Mouse (Mus musculus) layer of hippocampus, postnatal 25 days (tissue): ENCODE measurements around the gene Tmem256. TPM values are rescaled to one million over a fixed set of nuclear protein-coding genes. Genes with fewer than 3 reads are reported as not detected.
"Not testable (repeated sequence)": the region's sequence is repeated elsewhere in the genome, so short reads cannot be mapped to it uniquely, and the experiment has no call there.

Experiments
- DNase-seq, 2 experiments: peaks; one replicate each; pipeline ENCODE4 v3.0.0; 2022; ENCODE audit warnings: mixed read lengths in 2 of 2, low spot score in 1 of 2; ENCODE audit errors: extremely low spot score in 1 of 2
- total RNA-seq, 2 experiments: library from RNA; stranded (reverse); gene quantifications; 2 replicates each; pipeline ENCODE4 v1.2.3; 2021

Gene Tmem256
- total RNA-seq, 2 experiments from 2014 or later = 112 to 135 TPM

DNA sequence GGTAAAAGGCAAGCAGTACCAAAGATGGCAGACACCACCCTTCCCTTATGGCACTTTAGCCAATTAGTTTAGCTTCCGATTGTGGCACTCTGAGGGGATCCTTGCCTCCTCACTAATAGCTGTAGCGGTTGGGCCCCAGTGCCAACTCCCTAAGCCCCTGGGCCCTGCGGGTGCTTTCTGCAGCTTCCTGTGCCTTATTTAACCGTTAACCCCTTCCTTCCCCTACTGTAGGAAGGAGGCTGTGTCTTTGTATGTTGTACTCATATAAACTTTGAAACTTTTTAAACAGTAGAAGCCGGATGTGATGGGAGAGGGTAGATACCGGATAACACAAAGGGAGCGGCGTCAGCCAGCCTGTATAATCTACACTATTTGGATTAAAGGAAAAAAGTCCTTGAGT lies 12.4 kb downstream of the Tmem256 start:
- no peak for DNase-seq

DNA sequence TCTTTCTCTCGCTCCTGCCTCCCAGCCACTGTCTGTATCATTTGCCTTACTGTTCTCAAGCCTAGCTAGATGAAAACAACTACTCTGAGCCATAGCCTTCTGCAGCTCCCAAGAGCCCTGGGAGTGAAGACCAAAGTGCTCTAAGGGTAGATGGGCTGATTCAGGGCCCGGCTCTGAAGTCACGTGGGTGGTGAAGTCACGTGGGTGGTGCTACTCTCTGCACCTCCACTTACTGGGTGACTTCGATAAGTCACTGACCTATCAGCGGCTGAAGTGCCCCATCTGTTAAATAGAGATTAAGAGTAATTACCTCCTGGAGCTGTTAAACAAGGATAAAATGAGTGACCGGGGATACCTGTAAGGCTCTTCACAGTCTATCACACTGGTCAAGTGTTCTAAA lies 15.7 kb downstream of the Tmem256 start:
- DNase-seq = no peak

DNA sequence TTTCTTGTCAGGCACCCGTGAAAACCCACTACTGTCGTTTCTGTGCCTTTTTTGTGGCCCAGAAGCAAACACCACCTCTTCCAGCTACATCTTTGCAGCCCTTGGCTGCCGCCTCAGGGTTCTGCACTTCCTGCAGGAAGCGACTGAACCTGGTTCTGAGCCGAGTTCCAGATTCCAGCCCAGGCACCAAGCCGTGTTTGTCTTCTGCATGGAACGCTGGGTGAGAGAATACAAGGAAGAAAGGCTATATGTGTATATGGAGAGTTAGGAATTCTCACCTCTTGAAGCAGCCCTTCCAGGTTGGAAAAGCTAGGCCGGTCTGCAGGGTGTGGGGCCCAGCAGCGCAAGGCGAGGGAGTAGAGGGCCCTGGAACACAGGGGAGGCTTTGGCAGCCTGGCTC lies 16.4 kb downstream of the Tmem256 start:
- DNase-seq = no peak

DNA sequence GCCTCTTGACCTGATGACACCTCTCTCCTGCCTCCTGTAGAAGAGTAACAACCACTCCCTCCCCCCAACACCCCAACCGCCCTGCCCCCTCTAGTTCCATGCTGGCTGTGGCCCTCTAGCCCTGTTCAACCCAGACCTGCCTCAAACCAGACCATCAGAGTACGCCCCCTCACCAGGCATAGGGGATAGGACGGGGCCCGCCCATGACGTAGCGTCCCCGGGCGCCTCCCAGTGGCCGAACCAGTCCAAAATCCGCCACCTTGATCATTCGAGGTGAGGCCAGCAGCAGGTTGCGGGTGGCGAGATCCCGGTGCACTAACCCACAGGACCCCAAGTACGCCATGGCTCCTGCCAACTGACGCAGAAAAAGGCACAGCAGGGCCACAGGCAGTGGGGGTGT lies 17.0 kb downstream of the Tmem256 start:
- peak in 1 of 2 experiments; percentile 33 for DNase-seq

DNA sequence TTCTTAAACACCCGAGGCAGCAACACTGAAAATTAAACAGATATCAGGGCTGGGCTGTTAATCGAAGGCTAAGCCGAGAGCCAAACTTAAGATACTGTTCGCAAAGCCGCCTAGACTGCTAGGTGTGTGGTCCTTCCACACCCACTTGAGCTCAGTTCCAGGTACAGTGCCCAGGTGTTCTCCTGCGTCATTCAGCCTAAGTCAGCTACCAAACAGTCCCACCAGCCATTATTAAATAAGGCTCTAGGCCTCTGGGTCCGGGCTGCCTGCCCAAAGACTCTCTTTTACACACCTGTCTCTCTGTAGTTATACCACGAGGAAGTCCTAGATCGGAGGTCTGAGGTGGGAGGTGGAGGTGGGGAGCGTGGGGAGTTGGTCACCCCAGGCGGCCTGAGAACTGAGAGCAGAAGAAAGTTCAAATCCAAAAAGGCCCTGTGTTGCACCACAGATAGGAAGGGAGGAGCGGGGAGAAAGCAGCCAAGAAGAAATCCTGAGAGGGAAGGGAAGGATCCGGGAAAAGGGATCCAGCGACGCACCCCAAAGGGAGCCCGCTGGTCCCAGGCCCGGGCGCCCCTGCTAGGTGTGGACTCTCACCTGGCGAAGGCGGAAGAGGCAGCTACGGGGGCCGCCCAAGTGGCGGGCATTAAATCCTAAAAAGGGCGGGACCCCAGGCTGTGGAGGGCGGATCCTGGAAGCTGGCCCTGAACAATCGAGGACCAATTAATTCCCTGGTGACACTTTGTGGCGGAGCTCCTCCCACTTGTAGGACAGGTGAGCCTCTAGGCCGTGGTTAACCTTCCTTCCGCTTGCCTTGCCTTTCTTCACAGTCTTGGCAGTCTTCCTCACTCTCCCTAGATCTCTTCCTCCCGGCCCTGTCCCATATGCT lies 20.0 kb downstream of the Tmem256 start, which contains the start of gene Tnk1:
Gene Tnk1, minus strand, starts transcription at position 618 of the 886 bp plus-strand sequence.
- DNase-seq = no peak

DNA sequence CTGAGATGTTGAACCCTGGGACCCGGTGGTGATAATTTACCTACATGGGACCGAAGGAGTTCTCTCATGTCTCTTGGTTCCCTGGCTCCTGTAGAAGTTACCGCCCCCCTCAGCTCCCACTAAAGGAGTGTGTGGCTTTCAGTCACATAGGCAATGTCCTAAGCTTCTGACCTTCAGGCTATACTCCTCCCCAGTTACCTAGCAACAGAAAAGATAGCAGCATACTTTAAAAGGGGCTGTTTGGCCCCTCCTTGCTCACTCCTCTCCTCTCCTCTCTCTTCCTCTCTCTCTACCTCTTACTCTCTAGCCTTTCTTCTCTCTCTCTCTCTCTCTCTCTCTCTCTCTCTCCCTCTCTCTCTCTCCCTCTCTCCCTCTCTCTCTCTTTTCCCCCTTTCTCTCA lies 25.4 kb downstream of the Tmem256 start:
- DNase-seq = not testable (repeated sequence)

DNA sequence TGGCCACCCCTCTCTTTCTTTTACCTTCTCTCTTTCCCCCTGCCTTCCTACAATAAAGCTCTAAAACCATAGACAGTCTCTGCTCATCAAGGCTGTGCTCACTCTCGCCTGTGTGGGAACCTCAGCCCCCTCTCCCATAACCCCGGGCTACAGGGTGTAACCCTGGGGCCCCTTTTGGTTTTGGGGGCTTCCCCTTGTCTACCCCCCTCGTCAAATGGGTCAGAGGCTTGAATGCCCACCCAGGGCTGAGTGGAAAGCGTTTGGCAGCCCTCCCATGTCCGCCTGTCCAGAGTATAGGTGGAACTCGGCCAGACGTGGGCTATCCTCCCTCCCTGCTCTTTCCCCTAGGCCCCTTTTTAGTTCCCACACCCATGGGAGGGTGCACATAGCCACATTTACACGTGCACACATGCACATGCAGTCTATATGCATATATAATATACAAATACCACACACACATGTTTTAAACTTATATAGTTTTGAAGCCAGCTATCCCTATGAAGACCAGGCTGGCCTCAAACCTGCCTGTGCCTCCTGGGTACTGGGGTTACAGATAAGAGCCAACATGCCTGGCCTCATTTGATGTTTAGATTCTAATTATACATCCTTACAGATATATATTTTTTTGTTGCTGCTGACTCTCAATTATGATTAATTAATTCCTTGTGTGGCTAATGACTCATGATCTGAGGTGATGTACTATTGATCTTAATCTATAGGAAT lies 26.0 kb downstream of the Tmem256 start:
- DNase-seq = no peak

DNA sequence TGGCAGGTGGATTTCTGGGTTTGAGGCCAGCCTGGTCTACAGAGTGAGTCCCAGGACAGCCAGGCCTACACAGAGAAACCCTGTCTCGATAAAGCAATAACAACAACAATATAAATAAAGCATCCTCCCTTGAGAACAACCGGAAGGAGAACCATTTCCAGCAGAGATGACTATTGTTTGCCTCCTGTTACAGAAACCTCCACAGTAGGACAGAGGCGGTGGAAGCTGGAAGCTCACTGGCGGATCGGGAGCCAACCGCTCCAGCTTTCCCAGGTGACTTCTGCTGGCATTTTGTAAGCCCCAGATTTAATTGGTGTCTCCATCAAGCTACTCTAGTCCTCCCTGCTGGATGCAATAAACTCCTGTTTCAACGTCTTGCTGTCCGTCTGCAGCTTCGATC lies 27.2 kb downstream of the Tmem256 start:
- DNase-seq = no peak

DNA sequence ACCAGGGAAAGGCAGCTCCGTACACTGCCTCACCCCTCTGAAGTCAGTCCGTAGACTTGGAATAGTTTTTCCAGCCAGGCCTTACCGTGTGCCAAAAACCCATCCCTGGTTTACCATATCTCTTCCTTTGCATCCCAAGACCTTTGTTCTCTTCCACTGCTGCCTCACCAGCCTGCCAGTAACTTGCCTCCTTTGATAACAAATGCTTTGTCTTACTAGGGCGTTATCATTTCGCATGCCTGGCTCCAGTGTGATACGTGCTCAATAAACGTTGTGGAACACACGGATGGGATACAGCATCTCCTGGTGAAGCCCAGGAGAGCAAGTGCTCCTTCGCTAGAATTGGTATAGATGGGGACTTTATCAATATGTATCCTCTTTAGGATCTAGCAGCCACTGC lies 29.0 kb downstream of the Tmem256 start:
- DNase-seq = no peak

DNA sequence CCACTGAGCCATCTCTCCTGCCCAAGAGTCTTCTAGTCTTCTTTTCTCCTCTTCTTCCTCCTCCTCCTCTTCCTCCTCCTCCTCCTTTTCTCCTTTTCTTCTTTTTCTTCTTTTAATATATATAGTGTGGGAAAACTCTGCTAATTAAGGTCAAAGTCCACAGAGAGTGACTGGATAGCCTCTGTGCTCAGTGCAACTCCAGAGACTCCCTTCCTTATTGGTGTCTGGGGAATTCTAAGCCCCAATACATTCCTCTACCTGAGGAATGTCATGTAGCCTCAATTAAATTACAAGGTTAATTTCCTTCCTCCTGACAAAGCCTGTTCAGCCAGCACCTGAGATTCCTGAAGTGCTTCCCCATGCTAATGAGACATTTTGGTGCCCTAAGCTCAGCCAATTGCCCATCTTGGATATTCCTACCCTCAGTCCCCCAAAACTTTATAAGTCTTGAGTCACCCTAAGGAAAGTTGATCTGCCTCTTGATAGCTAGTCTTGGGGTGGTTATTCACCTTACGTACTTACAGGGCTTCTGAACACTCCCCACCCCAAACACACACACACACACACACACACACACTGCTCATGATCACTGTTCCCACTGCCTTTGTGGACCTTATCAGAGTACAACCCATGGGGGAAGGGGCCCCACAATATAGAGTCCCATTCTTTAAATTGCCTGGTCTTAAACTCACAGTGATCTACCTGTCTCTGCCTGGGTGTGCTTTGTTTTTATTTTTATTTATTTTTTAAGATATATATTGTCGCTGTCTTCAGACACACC lies 32.2 kb downstream of the Tmem256 start:
- DNase-seq = no peak

DNA sequence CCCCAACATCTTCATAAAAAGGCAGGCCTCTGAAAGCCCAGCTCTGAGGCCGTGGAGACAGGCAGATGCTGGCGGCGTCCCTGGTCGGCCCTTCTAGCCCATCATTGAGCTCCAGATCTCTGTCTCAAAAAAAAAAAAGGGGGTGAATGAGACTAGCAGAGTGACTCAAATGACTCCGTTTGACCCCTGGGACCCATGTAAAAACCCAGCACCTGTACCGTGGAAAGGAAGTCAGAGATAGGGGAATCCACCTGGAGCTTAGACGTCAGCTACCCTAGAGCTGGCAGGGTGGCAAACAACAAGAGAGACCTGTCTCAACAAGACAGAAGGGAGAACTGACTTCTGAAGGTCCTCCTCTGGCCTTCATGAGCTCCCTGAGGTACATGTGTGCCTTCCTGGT lies 33.5 kb downstream of the Tmem256 start:
- DNase-seq = no peak

DNA sequence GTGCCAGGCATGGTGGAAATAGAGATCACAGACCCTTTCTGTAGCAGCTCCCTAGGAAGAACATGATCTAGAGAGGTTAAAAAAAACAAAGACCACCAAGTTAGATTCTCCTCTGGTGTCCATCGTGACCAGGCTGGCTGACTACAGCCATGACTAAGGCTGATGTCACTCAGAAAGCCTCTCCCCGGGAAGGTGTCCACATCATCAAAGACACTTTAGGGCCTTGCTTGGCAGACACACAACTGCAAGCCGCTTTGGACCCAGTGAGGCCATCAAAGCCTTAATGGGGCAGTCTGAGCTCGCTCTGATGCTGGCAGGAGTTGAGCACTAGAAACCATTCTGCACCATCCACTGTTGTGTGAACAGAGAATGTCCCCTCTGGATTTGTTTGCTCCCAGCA lies 34.1 kb downstream of the Tmem256 start:
- DNase-seq = no peak

DNA sequence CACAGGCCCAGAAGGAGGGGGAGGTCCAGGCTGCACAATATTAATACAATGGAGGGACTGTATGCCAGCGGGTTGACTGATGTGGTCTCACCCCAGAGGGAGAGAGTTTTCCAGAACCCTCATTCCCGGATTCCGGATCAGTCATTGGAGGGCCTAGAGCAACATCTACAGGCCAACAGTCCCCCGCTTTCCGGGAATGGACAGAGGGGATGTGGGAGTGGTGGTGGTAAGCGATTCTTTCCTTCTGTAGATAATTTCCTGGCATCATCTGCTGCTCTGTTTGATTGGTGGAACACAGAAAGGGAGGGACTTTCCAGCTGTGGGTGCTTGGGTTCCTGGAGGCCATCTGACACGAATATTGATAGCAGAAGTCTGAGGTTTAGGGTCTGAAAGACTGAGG lies 37.9 kb downstream of the Tmem256 start:
- DNase-seq = peak in 1 of 2 experiments; percentile 30

DNA sequence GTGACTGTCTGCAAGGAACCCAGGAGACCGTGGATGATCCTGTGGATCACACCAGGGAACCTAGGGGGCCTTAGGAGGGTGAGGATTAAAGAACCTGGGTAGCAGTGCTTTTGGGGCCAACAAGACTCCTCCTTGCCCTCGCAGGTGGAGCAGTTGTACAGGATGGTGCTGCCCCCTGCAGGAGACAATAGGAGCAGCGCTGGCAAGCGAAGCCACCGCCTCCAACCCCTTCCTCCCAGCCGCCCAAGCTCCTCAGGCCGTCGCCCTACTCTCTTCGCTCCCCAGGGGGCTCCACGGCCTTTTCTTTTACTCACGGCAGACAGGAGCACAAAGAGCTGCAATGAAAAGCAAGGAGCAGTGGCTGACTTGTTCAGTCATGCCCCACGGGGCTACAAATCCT lies 38.6 kb downstream of the Tmem256 start:
- DNase-seq = peak; percentile 75 to 85

DNA sequence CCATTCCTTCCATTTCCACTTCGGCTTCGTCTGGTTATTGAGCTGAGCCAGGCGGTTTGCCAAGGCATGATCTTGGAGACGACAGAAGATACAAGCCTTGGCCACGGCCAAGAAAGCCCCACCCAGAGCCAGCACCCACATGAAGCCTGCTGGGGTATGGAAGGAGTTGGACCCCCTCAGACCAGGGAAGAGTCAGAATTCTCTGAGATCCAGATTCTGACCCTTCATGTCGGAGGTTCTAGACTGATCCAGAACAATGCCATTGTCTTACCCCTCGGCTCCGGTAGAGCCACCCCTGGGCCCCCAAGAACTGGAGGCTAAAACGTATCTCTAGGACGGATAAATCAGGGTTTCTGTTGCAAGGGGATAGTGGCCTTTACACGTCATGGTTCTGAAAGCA lies 39.6 kb downstream of the Tmem256 start, which contains the start of gene Tmem95:
Gene Tmem95, minus strand, starts transcription at position 141 of the 400 bp plus-strand sequence.
- DNase-seq = no peak

DNA sequence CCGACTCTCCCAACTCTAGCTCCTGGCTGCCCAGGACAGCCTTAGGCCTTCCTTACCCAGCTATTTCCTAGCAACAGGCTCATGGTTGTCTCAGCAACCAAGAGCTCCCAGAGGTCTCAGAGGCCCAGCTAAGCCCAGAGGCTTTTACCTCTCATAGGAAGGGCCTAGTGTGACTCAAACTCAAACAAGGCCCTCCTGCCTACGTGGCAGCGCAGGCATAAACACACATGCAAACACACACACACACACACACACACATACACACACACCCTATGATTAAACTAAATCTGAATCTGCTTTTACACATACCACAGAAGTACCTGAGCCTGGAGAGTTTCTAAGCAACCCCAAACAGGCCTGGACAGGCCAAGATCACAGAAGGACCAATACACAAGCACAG lies 40.1 kb downstream of the Tmem256 start:
- no peak for DNase-seq

DNA sequence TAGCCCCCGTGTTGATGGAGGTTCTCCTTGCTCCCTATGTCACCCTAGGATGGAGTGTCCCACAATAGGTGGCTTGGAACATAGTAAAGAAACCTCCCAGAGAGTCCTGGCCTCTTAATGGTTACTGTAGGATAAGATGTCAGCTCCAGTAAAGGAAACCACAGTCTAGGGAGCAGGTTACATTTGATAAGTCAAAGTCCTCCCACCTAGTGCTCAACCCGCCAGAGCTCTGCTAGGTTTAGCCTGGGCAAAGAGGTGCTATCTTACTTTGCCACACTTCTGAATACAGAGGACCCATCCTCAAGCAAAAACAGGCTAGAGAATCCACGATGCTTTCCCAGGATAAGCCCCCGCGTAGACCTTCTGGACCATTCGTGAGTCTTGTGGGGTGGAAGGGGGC lies 40.6 kb downstream of the Tmem256 start:
- DNase-seq = no peak

DNA sequence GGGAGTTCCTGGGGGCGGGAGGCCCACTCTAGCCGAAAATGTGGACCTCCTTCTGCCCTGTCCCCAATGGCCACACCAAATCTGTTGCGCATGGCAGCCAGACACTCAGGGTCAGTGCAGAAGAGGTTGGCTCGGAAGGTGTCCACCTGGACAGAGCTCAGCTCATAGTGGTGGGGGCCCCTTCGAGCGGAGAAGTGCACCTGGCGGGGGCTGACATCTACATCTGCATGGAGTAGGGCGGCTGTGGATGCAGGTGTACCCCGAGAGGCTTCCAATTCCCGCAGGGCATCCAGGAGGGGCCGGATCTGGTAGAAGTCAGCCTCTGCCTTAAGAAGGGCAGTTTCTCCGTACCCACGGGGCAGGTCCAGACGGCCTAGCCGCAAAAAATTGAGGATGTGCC lies 41.4 kb downstream of the Tmem256 start:
- DNase-seq = no peak

DNA sequence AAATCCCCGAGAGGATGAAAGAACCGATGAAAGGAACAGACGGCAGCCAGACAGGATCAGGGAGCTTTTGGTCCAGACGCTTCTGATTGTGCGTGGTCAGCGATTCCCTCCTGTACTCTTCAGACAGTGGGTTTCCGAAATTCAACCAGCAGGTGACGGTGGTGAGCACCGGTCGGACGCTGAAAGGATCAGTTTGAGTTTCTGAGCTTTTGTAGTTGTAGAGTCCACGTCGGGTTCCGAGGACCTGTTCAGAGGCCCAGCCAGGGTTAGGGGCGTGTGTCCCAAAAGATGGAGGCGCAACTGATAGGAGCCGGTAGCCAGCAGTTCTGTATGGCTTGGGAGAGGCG lies 42.2 kb downstream of the Tmem256 start:
- DNase-seq = peak in 1 of 2 experiments; percentile 34

DNA sequence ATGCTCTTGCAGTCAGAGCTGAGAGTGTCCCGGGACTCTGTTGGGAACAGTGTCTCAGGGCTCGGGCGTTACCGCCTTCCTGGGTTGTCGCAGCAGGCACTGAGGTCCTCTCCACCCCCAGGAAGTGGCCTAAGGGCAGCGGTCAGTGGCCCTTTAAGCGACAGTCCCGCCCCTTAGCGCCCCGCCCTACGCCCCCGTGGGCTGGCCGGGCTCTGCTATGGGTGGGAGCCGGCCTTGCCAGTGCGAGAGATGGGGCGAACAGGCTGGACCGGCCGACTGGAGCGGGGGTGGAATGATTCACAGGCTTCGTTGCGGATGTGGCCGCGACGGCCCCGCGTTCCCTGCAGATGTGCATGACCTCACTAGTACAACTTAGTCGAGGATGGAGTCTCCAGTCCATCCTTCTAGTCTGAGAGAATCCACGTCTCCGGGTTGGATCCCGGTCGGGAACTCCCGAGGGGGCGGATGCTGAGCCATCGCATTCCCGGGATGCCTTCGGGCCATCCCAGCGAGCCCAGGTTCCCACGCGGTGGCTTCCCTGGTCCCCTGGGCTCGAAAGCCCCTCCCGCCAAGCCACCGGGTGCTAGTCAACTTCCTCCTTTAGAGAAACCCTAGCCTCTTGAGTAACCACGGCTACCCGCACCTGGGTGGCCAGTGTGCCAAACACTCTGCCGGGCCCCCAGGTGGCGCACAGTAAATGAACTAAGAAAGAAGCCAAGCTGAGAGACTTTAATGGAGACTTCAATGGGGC lies 42.7 kb downstream of the Tmem256 start, which contains the start of gene Kctd11:
Gene Kctd11, minus strand, starts transcription at position 554 of the 751 bp plus-strand sequence.
- DNase-seq = peak; percentile 49 to 56
